Mouse (Mus musculus) heart, embryonic 13.5 days (tissue): ENCODE measurements at regions not wholly inside any gene's neighbourhood (a gene's known extent, or its start where the extent isn't known, plus 50 kb on each side); places are given as distances from the start of the nearest gene placed in this dataset.

ENCODE experiments used
- ATAC-seq: fragments of 200-750 bp; cut with Nextera tagmentation; 2 replicates; pipeline ENCODE4 v1.8.0; 2017; ENCODE audit warnings: moderate TSS enrichment; ENCODE audit not compliant: insufficient number of reproducible peaks, low FRiP score, low TSS enrichment; ENCODE audit errors: extremely low read depth
- H3K27ac ChIP-seq: fragments of 300-500 bp; sonication (generic); replicated peaks from 2 replicates; pipeline ENCODE4 v1.5.1; 2015; ENCODE audit warnings: moderate library complexity, mild to moderate bottlenecking, inconsistent platforms
- H3K27me3 ChIP-seq: fragments of 300-500 bp; sonication (generic); replicated peaks from 2 replicates; pipeline ENCODE4 v1.6.1; 2015; ENCODE audit warnings: mild to moderate bottlenecking, inconsistent platforms
- H3K36me3 ChIP-seq: fragments of 300-500 bp; sonication (generic); 2 replicates; pipeline ENCODE4 v1.6.1; 2015; ENCODE audit warnings: mild to moderate bottlenecking, inconsistent platforms
- H3K4me1 ChIP-seq: fragments of 300-500 bp; sonication (generic); 2 replicates; pipeline ENCODE4 v1.6.1; 2015; ENCODE audit warnings: inconsistent platforms
- H3K4me2 ChIP-seq: fragments of 300-500 bp; sonication (generic); 2 replicates; pipeline ENCODE4 v1.6.1; 2015; ENCODE audit warnings: inconsistent platforms, mild to moderate bottlenecking, moderate library complexity
- H3K4me3 ChIP-seq: fragments of 300-500 bp; sonication (generic); 2 replicates; pipeline ENCODE4 v1.5.1; 2015; ENCODE audit warnings: moderate library complexity, mild to moderate bottlenecking, inconsistent platforms
- H3K9ac ChIP-seq: fragments of 300-500 bp; sonication (generic); 2 replicates; pipeline ENCODE4 v1.6.1; 2015; ENCODE audit warnings: inconsistent platforms, mild to moderate bottlenecking, moderate library complexity
- H3K9me3 ChIP-seq: fragments of 300-500 bp; sonication (generic); 2 replicates; pipeline ENCODE4 v1.6.1; 2016; ENCODE audit warnings: inconsistent platforms
- WGBS: fragments of 180-500 bp; shearing (Covaris S2); methylation state at CpG from one replicate; pipeline ENCODE4 v1.1.7; 2015; ENCODE audit warnings: mixed read lengths; 5-methylcytosine and 5-hydroxymethylcytosine counted together

- Histone ChIP-seq H3K27ac (no peak overlapping the region), H3K9me3 (no peaks in the 10 kb centered on the region), H3K9ac (no peak overlapping the region), H3K4me3 (no peak overlapping the region), H3K4me1 (no peaks in the 10 kb centered on the region), H3K36me3 (no peaks in the 10 kb centered on the region), H3K4me2 (no peak overlapping the region), H3K27me3 (no peaks in the 10 kb centered on the region)
- ATAC-seq, result no peak
Observed at GRCm38 (mm10) chr14:105841888-105842287, 54.7 kb downstream of the Spry2 start.

- WGBS, result 69% methylated on average over 3 of the region's 3 CpGs
- Histone ChIP-seq H3K27ac (no peak overlapping the region), H3K4me2 (no peak overlapping the region), H3K27me3 (no peaks in the 10 kb centered on the region), H3K9me3 (no peaks in the 10 kb centered on the region), H3K4me1 (no peaks in the 10 kb centered on the region), H3K4me3 (no peak overlapping the region), H3K9ac (no peak overlapping the region), H3K36me3 (no peaks in the 10 kb centered on the region)
- ATAC-seq, result no peak
Observed at GRCm38 (mm10) chr14:105837533-105837932, 59.1 kb downstream of the Spry2 start.

GRCm38 (mm10) chr14:105830701-105831100, 65.9 kb downstream of the Spry2 start:
- ATAC-seq, result no peak
- H3K4me3 ChIP-seq, result no peak overlapping the region
- H3K9me3 ChIP-seq, result no peaks in the 10 kb centered on the region
- no peaks in the 10 kb centered on the region for H3K27me3 ChIP-seq
- H3K27ac ChIP-seq, result peak overlapping the region; percentile 58
- H3K4me1 ChIP-seq, result peaks cover 4% of the 10 kb centered on the region; the same call in 1 of the 2 replicates
- no peaks in the 10 kb centered on the region for H3K36me3 ChIP-seq
- H3K4me2 ChIP-seq, result no peak overlapping the region
- no peak overlapping the region for H3K9ac ChIP-seq
- WGBS, result 56% methylated on average over 12 of the region's 12 CpGs

- H3K27ac ChIP-seq, result no peak overlapping the region
Observed at GRCm38 (mm10) chr14:105830301-105830700, 66.3 kb downstream of the Spry2 start.

GRCm38 (mm10) chr14:105823129-105823528, 73.5 kb downstream of the Spry2 start:
- Histone ChIP-seq H3K4me3 (no peak overlapping the region), H3K36me3 (no peaks in the 10 kb centered on the region), H3K9ac (no peak overlapping the region), H3K27me3 (peaks cover 11% of the 10 kb centered on the region; the same call in 1 of the 2 replicates), H3K27ac (no peak overlapping the region), H3K9me3 (peaks cover 8% of the 10 kb centered on the region), H3K4me2 (no peak overlapping the region), H3K4me1 (peaks cover 13% of the 10 kb centered on the region; the same call in 1 of the 2 replicates)
- WGBS, result 65% methylated on average over 8 of the region's 8 CpGs
- no peak for ATAC-seq

More at GRCm38 (mm10) chr14:105830301-105830700, 66.3 kb downstream of the Spry2 start:
- H3K4me3 ChIP-seq, result no peak overlapping the region
- no peaks in the 10 kb centered on the region for H3K27me3 ChIP-seq
- WGBS, result 73% methylated on average over 4 of the region's 4 CpGs
- no peak for ATAC-seq
- peaks cover 4% of the 10 kb centered on the region; the same call in 1 of the 2 replicates for H3K4me1 ChIP-seq
- H3K9me3 ChIP-seq, result no peaks in the 10 kb centered on the region
- H3K9ac ChIP-seq, result no peak overlapping the region
- no peak overlapping the region for H3K4me2 ChIP-seq
- no peaks in the 10 kb centered on the region for H3K36me3 ChIP-seq

GRCm38 (mm10) chr14:105822653-105823052, 74.0 kb downstream of the Spry2 start:
- Histone ChIP-seq H3K4me2 (no peak overlapping the region), H3K4me3 (no peak overlapping the region), H3K27me3 (peaks cover 11% of the 10 kb centered on the region; the same call in 1 of the 2 replicates), H3K9ac (no peak overlapping the region), H3K36me3 (no peaks in the 10 kb centered on the region), H3K9me3 (peaks cover 8% of the 10 kb centered on the region), H3K4me1 (peaks cover 13% of the 10 kb centered on the region; the same call in 1 of the 2 replicates), H3K27ac (no peak overlapping the region)
- WGBS, result 79% methylated on average over 9 of the region's 9 CpGs
- ATAC-seq, result no peak

GRCm38 (mm10) chr14:105819534-105819933, 77.1 kb downstream of the Spry2 start:
- Histone ChIP-seq H3K4me2 (no peak overlapping the region), H3K4me1 (peaks cover 19% of the 10 kb centered on the region), H3K36me3 (no peaks in the 10 kb centered on the region), H3K9ac (no peak overlapping the region), H3K4me3 (no peak overlapping the region), H3K27me3 (peaks cover 7% of the 10 kb centered on the region; the same call in 1 of the 2 replicates), H3K9me3 (peaks cover 8% of the 10 kb centered on the region), H3K27ac (no peak overlapping the region)
- ATAC-seq, result no peak
- WGBS, result 82% methylated on average over 2 of the region's 2 CpGs

GRCm38 (mm10) chr14:105818841-105819240, 77.8 kb downstream of the Spry2 start:
- Histone ChIP-seq H3K27ac (no peak overlapping the region), H3K36me3 (no peaks in the 10 kb centered on the region), H3K4me2 (no peak overlapping the region), H3K4me1 (peaks cover 19% of the 10 kb centered on the region), H3K27me3 (peaks cover 7% of the 10 kb centered on the region; the same call in 1 of the 2 replicates), H3K4me3 (no peak overlapping the region), H3K9me3 (peaks cover 8% of the 10 kb centered on the region), H3K9ac (no peak overlapping the region)
- no peak for ATAC-seq
- 90% methylated on average over 3 of the region's 3 CpGs for WGBS

GRCm38 (mm10) chr14:105817481-105817880, 79.1 kb downstream of the Spry2 start:
- Histone ChIP-seq H3K9me3 (peaks cover 8% of the 10 kb centered on the region), H3K27ac (no peak overlapping the region), H3K4me3 (no peak overlapping the region), H3K27me3 (no peaks in the 10 kb centered on the region), H3K9ac (no peak overlapping the region), H3K4me2 (no peak overlapping the region), H3K4me1 (peaks cover 19% of the 10 kb centered on the region), H3K36me3 (no peaks in the 10 kb centered on the region)
- 90% methylated on average over 6 of the region's 6 CpGs for WGBS
- no peak for ATAC-seq

- H3K27ac ChIP-seq, result no peak overlapping the region
- no peaks in the 10 kb centered on the region for H3K36me3 ChIP-seq
- peak overlapping the region; percentile 55 for H3K4me2 ChIP-seq
- no peak for ATAC-seq
- H3K9ac ChIP-seq, result no peak overlapping the region
- H3K4me1 ChIP-seq, result peaks cover 13% of the 10 kb centered on the region
- peaks cover 8% of the 10 kb centered on the region for H3K9me3 ChIP-seq
- WGBS, result 19% methylated on average over 6 of the region's 6 CpGs
- no peaks in the 10 kb centered on the region for H3K27me3 ChIP-seq
- peak overlapping the region; percentile 24 for H3K4me3 ChIP-seq
Observed at GRCm38 (mm10) chr14:105815827-105816226, 80.8 kb downstream of the Spry2 start.

- H3K9me3 ChIP-seq, result peaks cover 8% of the 10 kb centered on the region
- H3K9ac ChIP-seq, result no peak overlapping the region
- H3K4me1 ChIP-seq, result peaks cover 9% of the 10 kb centered on the region
- H3K4me2 ChIP-seq, result peak overlapping the region; percentile 55
- ATAC-seq, result no peak
- no peak overlapping the region for H3K27ac ChIP-seq
- H3K36me3 ChIP-seq, result no peaks in the 10 kb centered on the region
- H3K27me3 ChIP-seq, result no peaks in the 10 kb centered on the region
- H3K4me3 ChIP-seq, result peak overlapping the region; percentile 24
- 55% methylated on average over 12 of the region's 12 CpGs for WGBS
Observed at GRCm38 (mm10) chr14:105815281-105815680, 81.3 kb downstream of the Spry2 start.

GRCm38 (mm10) chr14:105813661-105814060, 83.0 kb downstream of the Spry2 start:
- Histone ChIP-seq H3K36me3 (no peaks in the 10 kb centered on the region), H3K9ac (no peak overlapping the region), H3K27ac (no peak overlapping the region), H3K4me3 (no peak overlapping the region), H3K4me2 (no peak overlapping the region), H3K9me3 (no peaks in the 10 kb centered on the region), H3K4me1 (peaks cover 6% of the 10 kb centered on the region), H3K27me3 (no peaks in the 10 kb centered on the region)
- ATAC-seq, result no peak
